Mouse (Mus musculus) neural tube, embryonic 11.5 days (tissue): ENCODE measurements around the gene Nectin4. TPM values are rescaled to one million over a fixed set of nuclear protein-coding genes. Genes with fewer than 3 reads are reported as not detected.

Source experiments
- ATAC-seq: fragments of 200-750 bp; cut with Nextera tagmentation; 2 replicates; pipeline ENCODE4 v1.8.0; 2017; ENCODE audit warnings: moderate number of reproducible peaks, mild to moderate bottlenecking, moderate TSS enrichment, moderate library complexity; ENCODE audit not compliant: insufficient read depth, low FRiP score, low TSS enrichment
- DNase-seq: peaks from one replicate; pipeline ENCODE4 v3.0.0-alpha.2; 2015; ENCODE audit warnings: low spot score
- H3K27ac ChIP-seq: fragments of 300-500 bp; sonication (generic); 2 replicates; pipeline ENCODE4 v1.5.1; 2014; ENCODE audit warnings: low read depth, mild to moderate bottlenecking, low read length
- H3K27me3 ChIP-seq: fragments of 300-500 bp; sonication (generic); 2 replicates; pipeline ENCODE4 v1.6.1; 2014; ENCODE audit warnings: mild to moderate bottlenecking, low read length, mixed read lengths; ENCODE audit not compliant: control insufficient read depth, insufficient read depth
- H3K36me3 ChIP-seq: fragments of 300-500 bp; sonication (generic); 2 replicates; pipeline ENCODE4 v1.6.1; 2014; ENCODE audit warnings: mild to moderate bottlenecking, low read length, moderate library complexity, mixed read lengths; ENCODE audit not compliant: control insufficient read depth, insufficient read depth
- H3K4me1 ChIP-seq: fragments of 300-500 bp; sonication (generic); 2 replicates; pipeline ENCODE4 v1.6.1; 2014; ENCODE audit warnings: low read length, mixed read lengths; ENCODE audit not compliant: control insufficient read depth, insufficient read depth
- H3K4me2 ChIP-seq: fragments of 300-500 bp; sonication (generic); 2 replicates; pipeline ENCODE4 v1.6.1; 2014; ENCODE audit warnings: low read depth, mild to moderate bottlenecking, moderate library complexity
- H3K4me3 ChIP-seq: fragments of 300-500 bp; sonication (generic); 2 replicates; pipeline ENCODE4 v1.5.1; 2014; ENCODE audit warnings: low read depth, low read length
- H3K9ac ChIP-seq: fragments of 300-500 bp; sonication (generic); 2 replicates; pipeline ENCODE4 v1.6.1; 2014; ENCODE audit warnings: mild to moderate bottlenecking, low read length
- H3K9me3 ChIP-seq: fragments of 300-500 bp; sonication (generic); 2 replicates; pipeline ENCODE4 v1.6.1; 2016; ENCODE audit warnings: low read length; ENCODE audit not compliant: control insufficient read depth
- WGBS: fragments of 180-500 bp; shearing (Covaris S2); extraction: QIAGEN DNeasy Blood & Tissue Kit; methylation state at CpG from one replicate; pipeline ENCODE4 v1.1.7; 2014; 5-methylcytosine and 5-hydroxymethylcytosine counted together
- polyA plus RNA-seq: library from polyadenylated mRNA; unstranded; fragments of >200 nt; fragmentation: Nextera tagmentation; extraction: Ambion mirVana; gene quantifications from 2 replicates; pipeline ENCODE4 v1.2.1, GENCODE M21; 2014

Nectin4 gene
- polyA plus RNA-seq, 1 experiment from 2014 or later, result 1.7 TPM

DNA sequence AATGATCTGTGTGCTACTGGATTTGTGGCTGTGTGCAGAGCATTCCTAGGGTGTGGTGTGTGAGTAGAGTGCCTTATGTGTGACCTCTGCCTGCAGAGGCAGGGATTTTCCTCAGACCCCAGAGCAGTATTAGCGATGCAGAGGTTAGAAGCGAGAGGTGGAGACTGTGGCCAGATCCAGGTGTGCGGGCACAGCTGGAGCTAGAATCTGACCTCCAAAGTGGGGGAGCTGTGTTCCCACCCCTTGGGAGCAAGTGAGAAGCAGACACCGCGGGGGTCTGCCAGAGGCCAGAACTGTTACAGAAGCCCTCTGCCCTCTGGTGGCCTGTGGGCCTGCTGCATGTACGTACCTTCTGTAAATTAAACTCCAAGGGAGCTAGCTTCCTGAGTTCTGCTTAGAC is 17.2 kb downstream of the Nectin4 start:
- H3K9ac ChIP-seq, result no peak overlapping the region
- H3K4me2 ChIP-seq, result no peak overlapping the region
- DNase-seq, result peak; percentile 54
- H3K36me3 ChIP-seq, result no peaks in the 10 kb centered on the region
- H3K4me1 ChIP-seq, result 0 out of 2 replicates have a peak, but pooled peaks cover 2% of the 10 kb centered on the region
- no peak overlapping the region for H3K4me3 ChIP-seq
- WGBS, result 21% methylated on average over 6 of the region's 6 CpGs
- 0 out of 2 replicates have a peak, but pooled peaks have one; percentile 17 for ATAC-seq
- H3K9me3 ChIP-seq, result no peaks in the 10 kb centered on the region
- H3K27me3 ChIP-seq, result no peaks in the 10 kb centered on the region
- no peak overlapping the region for H3K27ac ChIP-seq

DNA sequence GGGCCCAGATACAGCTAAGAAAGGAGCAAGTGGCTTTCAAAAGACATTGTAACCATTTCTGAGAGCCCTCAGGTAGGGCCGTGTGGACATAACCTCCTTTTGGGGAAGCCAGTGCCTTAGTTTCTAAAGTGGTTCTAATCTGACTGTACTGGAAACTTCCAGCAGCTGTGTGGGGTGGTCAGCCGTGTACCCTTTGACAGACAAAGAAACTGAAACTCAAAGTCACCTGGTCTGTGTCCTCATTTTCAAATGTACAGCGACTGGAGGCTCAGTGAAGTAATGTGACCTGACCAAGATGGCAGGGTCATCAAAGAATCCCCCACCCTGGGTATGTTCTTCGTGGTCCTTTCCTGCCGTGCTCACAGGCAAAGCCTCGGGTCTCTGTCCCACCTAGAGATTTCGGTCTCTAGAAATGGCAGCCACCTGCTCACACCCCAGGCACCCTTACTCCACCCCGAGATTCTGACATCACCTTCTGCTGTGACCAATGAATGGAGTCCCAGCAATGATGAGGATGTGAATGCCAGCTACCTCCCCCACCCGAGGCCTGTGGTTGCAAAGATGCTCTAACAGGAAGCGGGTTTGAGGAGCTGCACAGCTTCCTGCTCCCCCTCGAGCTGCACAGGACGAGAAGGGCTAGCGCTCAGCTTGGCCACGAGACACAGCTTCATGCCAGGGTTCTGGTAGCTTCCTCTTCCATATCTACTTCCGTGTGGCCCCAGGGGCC is 18.6 kb downstream of the Nectin4 start, which contains the start of gene Arhgap30:
Arhgap30 (plus strand) TSS at position 579 of the 727 bp plus-strand sequence.
- Histone ChIP-seq H3K4me1 (0 out of 2 replicates have a peak, but pooled peaks cover 2% of the 10 kb centered on the region), H3K4me3 (no peak within 1 kb of the TSS), H3K4me2 (no peak within 1 kb of the TSS), H3K9me3 (no peaks in the 10 kb centered on the region), H3K27me3 (no peaks in the 10 kb centered on the region), H3K9ac (no peak within 1 kb of the TSS), H3K27ac (no peak within 1 kb of the TSS), H3K36me3 (no peaks in the 10 kb centered on the region)
- DNase-seq (no peak), ATAC-seq (no peak)
- 80% methylated on average over 15 of the region's 15 CpGs for WGBS

DNA sequence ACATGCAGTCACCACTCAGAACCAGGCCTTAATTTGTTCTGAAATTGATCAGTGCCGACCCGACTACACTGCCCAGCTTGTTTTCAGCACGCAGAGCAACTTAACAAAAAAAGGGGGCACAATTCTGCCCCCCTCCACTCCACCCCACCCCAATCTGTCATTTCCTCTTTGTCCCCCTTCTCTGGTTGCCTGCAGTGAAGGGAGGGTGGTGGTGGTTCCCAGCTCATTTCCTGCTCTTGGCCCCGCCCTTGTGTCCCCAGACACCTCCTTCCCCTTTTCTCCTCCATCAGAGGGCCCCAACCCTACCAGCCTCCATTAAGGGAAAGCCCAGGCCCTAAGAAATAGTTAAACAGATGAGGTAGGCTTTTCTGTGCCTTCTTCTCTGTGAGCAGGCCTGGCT is 20.2 kb downstream of the Nectin4 start:
- 75% methylated on average over 4 of the region's 4 CpGs for WGBS
- no peak overlapping the region for H3K27ac ChIP-seq
- ATAC-seq, result no peak

DNA sequence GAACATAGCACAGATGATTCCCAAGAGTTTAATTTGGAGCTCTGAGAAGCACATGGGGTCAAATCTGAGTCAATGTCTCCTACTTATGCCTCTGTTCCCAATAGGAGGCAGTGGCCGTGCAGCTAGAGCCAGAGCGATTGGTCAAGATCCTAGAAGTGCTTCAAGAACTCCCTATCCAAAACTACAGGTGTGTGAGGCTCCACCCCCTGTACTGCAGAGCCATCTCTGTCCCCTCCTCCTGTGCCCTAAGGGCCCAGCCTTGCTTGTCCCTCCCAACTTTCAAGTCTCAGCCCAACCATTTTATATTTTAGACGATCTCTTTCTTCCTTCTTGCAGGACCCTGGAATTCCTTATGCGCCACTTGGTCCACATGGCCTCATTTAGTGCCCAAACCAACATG is 31.9 kb downstream of the Nectin4 start:
- ATAC-seq (no peak), DNase-seq (no peak)
- 82% methylated on average over 4 of the region's 4 CpGs for WGBS

More for the DNA sequence above, 20.2 kb downstream of the Nectin4 start:
- H3K9ac ChIP-seq, result no peak overlapping the region
- no peaks in the 10 kb centered on the region for H3K36me3 ChIP-seq
- H3K4me2 ChIP-seq, result no peak overlapping the region
- 0 out of 2 replicates have a peak, but pooled peaks cover 2% of the 10 kb centered on the region for H3K4me1 ChIP-seq
- no peaks in the 10 kb centered on the region for H3K27me3 ChIP-seq
- DNase-seq, result no peak
- H3K9me3 ChIP-seq, result no peaks in the 10 kb centered on the region
- H3K4me3 ChIP-seq, result no peak overlapping the region

DNA sequence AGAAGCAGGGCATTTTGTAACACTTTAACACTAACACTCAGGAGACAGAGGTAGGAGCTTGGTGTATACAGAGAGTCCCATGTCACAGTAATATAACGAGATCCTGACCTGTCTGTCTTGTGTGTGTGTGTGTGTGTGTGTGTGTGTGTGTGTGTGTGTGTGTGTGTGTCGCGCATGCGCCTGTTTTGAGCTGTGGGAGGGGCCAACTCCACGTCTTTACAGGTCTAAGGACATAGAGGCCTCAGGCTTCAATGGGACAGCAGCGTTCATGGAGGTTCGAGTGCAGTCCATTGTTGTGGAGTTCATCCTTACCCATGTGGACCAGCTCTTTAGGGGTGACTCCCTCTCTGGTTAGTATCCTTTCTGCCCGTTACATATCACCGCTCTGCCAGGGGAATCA is 33.1 kb downstream of the Nectin4 start:
- 81% methylated on average over 9 of the region's 9 CpGs for WGBS
- no peak overlapping the region for H3K4me2 ChIP-seq
- H3K36me3 ChIP-seq, result no peaks in the 10 kb centered on the region
- no peak overlapping the region for H3K9ac ChIP-seq
- no peak overlapping the region for H3K27ac ChIP-seq
- ATAC-seq, result no peak
- H3K9me3 ChIP-seq, result no peaks in the 10 kb centered on the region
- no peaks in the 10 kb centered on the region for H3K27me3 ChIP-seq
- H3K4me3 ChIP-seq, result no peak overlapping the region
- no peaks in the 10 kb centered on the region for H3K4me1 ChIP-seq
- DNase-seq, result no peak

More for the DNA sequence above, 31.9 kb downstream of the Nectin4 start:
- Histone ChIP-seq H3K27ac (no peak overlapping the region), H3K4me2 (no peak overlapping the region), H3K36me3 (no peaks in the 10 kb centered on the region), H3K4me3 (no peak overlapping the region), H3K4me1 (no peaks in the 10 kb centered on the region), H3K27me3 (no peaks in the 10 kb centered on the region), H3K9me3 (no peaks in the 10 kb centered on the region), H3K9ac (no peak overlapping the region)

DNA sequence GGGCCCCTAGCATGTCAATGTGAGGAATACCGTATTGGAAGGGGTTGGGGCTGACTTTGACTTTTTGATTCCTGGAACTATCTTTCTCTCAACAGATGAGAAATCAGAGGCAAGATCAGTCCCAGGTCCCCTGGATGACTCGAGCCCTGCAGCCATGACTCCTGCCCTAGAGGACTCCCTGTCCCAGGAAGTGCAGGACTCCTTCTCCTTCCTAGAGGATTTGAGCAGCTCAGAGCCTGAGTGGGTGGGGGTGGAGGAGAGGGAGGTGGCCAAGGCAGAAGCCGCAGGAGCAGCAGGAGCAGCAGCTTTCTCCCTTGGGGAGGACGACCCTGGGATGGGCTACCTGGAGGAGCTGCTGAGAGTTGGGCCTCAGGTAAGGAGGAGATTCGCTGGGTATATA is 37.4 kb downstream of the Nectin4 start:
- ATAC-seq (no peak), DNase-seq (no peak)
- Histone ChIP-seq H3K36me3 (no peaks in the 10 kb centered on the region), H3K9me3 (no peaks in the 10 kb centered on the region), H3K9ac (no peak overlapping the region), H3K4me1 (no peaks in the 10 kb centered on the region), H3K4me3 (no peak overlapping the region), H3K4me2 (no peak overlapping the region), H3K27me3 (no peaks in the 10 kb centered on the region), H3K27ac (no peak overlapping the region)
- 74% methylated on average over 5 of the region's 5 CpGs for WGBS

DNA sequence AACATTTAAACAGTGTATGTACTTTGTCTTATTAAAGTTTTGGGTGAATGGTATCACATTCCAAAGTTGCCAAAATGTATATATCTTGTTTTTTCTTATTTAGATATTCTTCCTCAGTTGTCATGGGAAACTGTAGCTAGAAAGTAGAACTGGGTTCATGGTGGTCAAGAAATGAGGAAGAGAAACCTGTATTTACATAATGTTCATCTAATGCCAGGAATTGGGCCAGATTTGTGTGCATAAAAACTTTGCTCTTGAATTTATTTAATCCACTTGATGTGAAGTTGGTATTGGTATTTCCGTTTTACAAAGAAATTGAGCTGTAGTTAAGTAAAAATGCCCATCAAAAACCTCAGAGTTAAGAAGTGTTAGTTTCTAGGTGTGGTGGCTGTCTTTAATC is 40.3 kb downstream of the Nectin4 start:
- no peaks in the 10 kb centered on the region; the same call in 1 of the 2 replicates for H3K36me3 ChIP-seq
- H3K4me2 ChIP-seq, result no peak overlapping the region
- DNase-seq (no peak), ATAC-seq (no peak)
- no peak overlapping the region for H3K27ac ChIP-seq
- peaks cover 2% of the 10 kb centered on the region; the same call in 1 of the 2 replicates for H3K4me1 ChIP-seq
- no peak overlapping the region for H3K4me3 ChIP-seq
- no peaks in the 10 kb centered on the region for H3K9me3 ChIP-seq
- WGBS, result 80% methylated on average over 1 of the region's 1 CpGs
- H3K9ac ChIP-seq, result no peak overlapping the region
- no peaks in the 10 kb centered on the region for H3K27me3 ChIP-seq

DNA sequence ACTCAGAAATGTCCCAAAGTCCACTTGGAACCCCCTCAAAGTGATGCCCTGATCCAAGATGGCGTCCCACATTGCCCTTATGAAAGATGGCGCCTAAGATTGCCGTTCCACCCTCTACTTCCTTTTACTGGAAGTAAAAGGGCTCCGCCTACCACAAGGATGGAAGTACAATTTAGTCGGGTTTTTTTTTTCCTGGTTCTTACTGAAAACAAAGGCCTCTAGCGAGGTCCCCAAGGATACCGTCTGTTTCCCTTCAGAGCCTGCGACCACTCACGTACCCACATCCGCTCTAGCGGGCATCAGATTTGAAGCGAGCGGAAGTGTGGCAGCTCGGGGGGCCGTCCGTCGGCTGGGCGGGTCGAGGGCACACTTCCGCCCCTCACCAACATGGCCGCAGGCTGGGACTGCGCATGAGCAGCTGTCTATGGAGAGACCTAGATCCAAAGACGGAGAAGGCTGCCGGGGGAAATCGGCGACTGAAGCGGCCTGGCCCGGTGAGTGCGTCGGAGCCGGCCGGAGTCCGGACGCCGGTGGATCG is 41.1 kb downstream of the Nectin4 start, which contains the start of gene Usf1:
Usf1 (plus strand) TSS at position 367 of the 538 bp plus-strand sequence.
- peak within 1 kb of the TSS; percentile 68 for H3K27ac ChIP-seq
- under 1% methylated on average over 36 of the region's 36 CpGs for WGBS

More for the DNA sequence above, 41.1 kb downstream of the Nectin4 start, which contains the start of gene Usf1:
- Histone ChIP-seq H3K9ac (peak within 1 kb of the TSS; percentile 85), H3K4me1 (peaks cover 2% of the 10 kb centered on the region; the same call in 1 of the 2 replicates), H3K4me2 (peak within 1 kb of the TSS; percentile 48), H3K4me3 (peak within 1 kb of the TSS; percentile 71), H3K9me3 (no peaks in the 10 kb centered on the region), H3K36me3 (peaks cover 7% of the 10 kb centered on the region), H3K27me3 (no peaks in the 10 kb centered on the region)
- DNase-seq (peak; percentile 96), ATAC-seq (peak; percentile 96)
